Mouse (Mus musculus): ENCODE results near the gene Rpl22. TPM values are rescaled to one million over a fixed set of nuclear protein-coding genes. Genes with fewer than 3 reads are reported as not detected.

Rpl22 gene
- 2.6 and 82.5 TPM in 2 replicates for polyA plus RNA-seq (2012; ENCODE audit: insufficient read depth, low replicate concordance)

- H3K9me3 ChIP-seq, result no peaks in the 10 kb centered on the region
- peak within 1 kb of the TSS; percentile 97 for H3K4me3 ChIP-seq (replicated peaks)
- H3K36me3 ChIP-seq (replicated peaks; ENCODE audit: low read length), result peaks cover 32% of the 10 kb centered on the region
- peaks cover 7% of the 10 kb centered on the region for H3K27me3 ChIP-seq (replicated peaks)
- no peak for TF ChIP-seq GATA1 (IDR thresholded peaks at IDR 0.05; ENCODE audit: borderline replicate concordance, low read length)
- H3K4me1 ChIP-seq, result peaks cover 59% of the 10 kb centered on the region
Measured at GRCm38 (mm10) chr4:152325574-152326411, at the start of gene Rpl22. Gene Rpl22 (plus strand): TSS chr4:152325742.

DNA sequence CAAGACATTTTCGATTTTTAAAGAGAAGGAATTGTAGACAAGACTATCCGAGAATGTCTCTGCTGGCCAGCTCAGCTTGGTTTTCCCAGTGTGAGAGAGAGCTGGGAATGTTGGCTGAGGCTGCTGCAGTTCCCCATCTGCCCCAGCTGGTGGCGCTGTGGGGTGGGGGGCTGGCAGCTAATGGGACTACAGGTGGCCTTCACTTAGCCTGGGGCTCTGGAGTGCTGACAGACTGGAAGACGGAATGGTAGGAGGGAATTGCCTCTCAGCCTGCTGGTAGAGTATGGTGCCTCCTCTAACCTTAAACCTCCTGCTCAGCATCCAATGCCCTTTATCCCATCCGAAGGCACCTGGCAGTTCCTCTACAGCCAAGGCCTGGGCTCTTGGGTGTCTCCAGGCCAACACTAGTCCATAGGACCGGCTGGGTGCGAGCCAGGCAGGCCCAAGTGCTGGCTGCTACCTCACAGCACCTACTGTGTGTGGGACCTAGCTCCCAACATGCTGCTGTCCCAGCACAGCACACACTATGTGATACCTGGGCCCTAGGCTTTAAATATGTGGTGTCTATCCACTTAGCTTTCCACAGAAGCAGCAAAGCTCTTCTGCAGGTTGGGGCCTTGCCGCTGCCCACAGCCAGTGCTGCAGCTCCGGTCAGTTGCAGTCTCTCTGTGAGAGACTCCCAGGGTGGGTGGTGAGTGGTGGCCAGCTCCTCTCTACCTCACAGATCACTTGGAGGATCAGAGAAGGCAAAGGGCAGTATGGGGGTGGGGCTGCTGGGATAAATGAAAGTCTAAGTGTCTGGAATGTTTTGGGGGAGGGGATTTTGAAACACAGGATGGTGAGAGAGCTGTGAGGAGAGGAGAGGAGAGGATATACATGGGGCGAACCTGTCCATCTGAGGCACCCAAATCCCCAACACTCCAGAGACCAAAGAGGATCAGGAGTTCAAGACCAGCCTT lies 48.9 kb upstream of the Rpl22 start:
- H3K36me3 ChIP-seq (replicated peaks; ENCODE audit: low read length), result peaks cover 18% of the 10 kb centered on the region
- H3K27me3 ChIP-seq (replicated peaks), result peaks cover 88% of the 10 kb centered on the region
- peaks cover 38% of the 10 kb centered on the region for H3K4me1 ChIP-seq
- TF ChIP-seq GATA1 (IDR thresholded peaks at IDR 0.05; ENCODE audit: borderline replicate concordance, low read length), result no peak
- no peak for TF ChIP-seq FLI1 (IDR thresholded peaks at IDR 0.05; ENCODE audit: low read length)
- H3K9me3 ChIP-seq, result peaks cover 6% of the 10 kb centered on the region
- H3K4me3 ChIP-seq (replicated peaks), result no peak overlapping the region

DNA sequence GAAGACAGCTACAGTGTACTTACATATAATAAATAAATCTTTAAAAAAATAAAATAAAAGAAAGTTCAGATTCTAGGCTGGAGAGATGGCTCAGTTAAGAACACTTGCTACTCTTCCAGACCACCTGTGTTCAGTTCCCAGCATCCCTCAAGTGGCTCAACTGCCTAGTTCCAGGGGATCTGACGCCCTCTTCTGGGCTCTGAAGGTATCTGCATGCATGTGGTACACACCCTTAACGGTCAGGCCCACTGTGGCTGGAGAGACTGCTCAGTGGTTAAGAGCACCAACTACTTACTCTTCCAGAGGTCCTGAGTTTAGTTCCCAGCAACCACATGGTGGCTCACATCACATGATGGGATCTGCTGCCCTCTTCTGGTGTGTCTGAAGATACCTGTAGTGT lies 47.6 kb upstream of the Rpl22 start:
- Histone ChIP-seq H3K36me3 (replicated peaks; ENCODE audit: low read length) (peaks cover 5% of the 10 kb centered on the region), H3K4me3 (replicated peaks) (no peak overlapping the region), H3K4me1 (peaks cover 33% of the 10 kb centered on the region), H3K9me3 (peaks cover 6% of the 10 kb centered on the region), H3K27me3 (replicated peaks) (peaks cover 93% of the 10 kb centered on the region)
- no peak for TF ChIP-seq GATA1 (IDR thresholded peaks at IDR 0.05; ENCODE audit: borderline replicate concordance, low read length)
- no peak for TF ChIP-seq FLI1 (IDR thresholded peaks at IDR 0.05; ENCODE audit: low read length)

GRCm38 (mm10) chr4:152278986-152279385 lies 46.6 kb upstream of the Rpl22 start:
- no peaks in the 10 kb centered on the region for H3K36me3 ChIP-seq (replicated peaks; ENCODE audit: low read length)
- peaks cover 93% of the 10 kb centered on the region for H3K27me3 ChIP-seq (replicated peaks)
- TF ChIP-seq GATA1 (IDR thresholded peaks at IDR 0.05; ENCODE audit: borderline replicate concordance, low read length) (no peak), FLI1 (IDR thresholded peaks at IDR 0.05; ENCODE audit: low read length) (no peak)
- peaks cover 6% of the 10 kb centered on the region for H3K9me3 ChIP-seq
- H3K4me3 ChIP-seq (replicated peaks), result peak overlapping the region; percentile 64
- H3K4me1 ChIP-seq, result peaks cover 32% of the 10 kb centered on the region

DNA sequence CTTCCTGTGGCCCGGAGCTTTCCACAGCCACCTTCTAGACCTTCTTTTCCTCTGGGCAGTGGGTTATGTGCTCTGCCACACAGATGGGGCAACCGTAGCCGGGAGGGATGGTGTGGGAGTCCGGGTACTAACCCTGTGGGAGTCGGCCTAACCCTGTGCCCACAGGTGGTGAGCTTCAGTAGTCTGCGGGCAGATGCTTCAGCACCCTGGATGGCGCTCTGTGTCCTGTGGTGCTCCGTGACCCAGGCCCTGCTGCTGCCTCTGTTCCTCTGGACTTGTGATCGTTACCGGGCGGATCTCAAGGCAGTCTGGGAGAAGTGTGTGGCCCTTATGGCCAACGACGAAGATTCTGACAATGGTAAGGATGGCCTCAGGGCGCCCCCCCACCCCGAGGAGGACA lies 43.9 kb upstream of the Rpl22 start:
- Histone ChIP-seq H3K27me3 (replicated peaks) (peaks cover 92% of the 10 kb centered on the region), H3K4me1 (peaks cover 28% of the 10 kb centered on the region), H3K4me3 (replicated peaks) (no peak overlapping the region), H3K36me3 (replicated peaks; ENCODE audit: low read length) (no peaks in the 10 kb centered on the region), H3K9me3 (peaks cover 6% of the 10 kb centered on the region)
- TF ChIP-seq GATA1 (IDR thresholded peaks at IDR 0.05; ENCODE audit: borderline replicate concordance, low read length) (no peak), FLI1 (IDR thresholded peaks at IDR 0.05; ENCODE audit: low read length) (no peak)

GRCm38 (mm10) chr4:152282721-152283120 lies 42.8 kb upstream of the Rpl22 start:
- no peaks in the 10 kb centered on the region for H3K36me3 ChIP-seq (replicated peaks; ENCODE audit: low read length)
- H3K9me3 ChIP-seq, result peaks cover 3% of the 10 kb centered on the region
- peak overlapping the region; percentile 88 for H3K4me3 ChIP-seq (replicated peaks)
- H3K4me1 ChIP-seq, result peaks cover 39% of the 10 kb centered on the region
- TF ChIP-seq GATA1 (IDR thresholded peaks at IDR 0.05; ENCODE audit: borderline replicate concordance, low read length) (no peak), FLI1 (IDR thresholded peaks at IDR 0.05; ENCODE audit: low read length) (no peak)
- peaks cover 93% of the 10 kb centered on the region for H3K27me3 ChIP-seq (replicated peaks)

GRCm38 (mm10) chr4:152283186-152283950 lies 42.2 kb upstream of the Rpl22 start:
- H3K36me3 ChIP-seq (replicated peaks; ENCODE audit: low read length), result no peaks in the 10 kb centered on the region
- peak overlapping the region; percentile 88 for H3K4me3 ChIP-seq (replicated peaks)
- H3K9me3 ChIP-seq, result no peaks in the 10 kb centered on the region; the same call in 1 of the 2 replicates
- H3K27me3 ChIP-seq (replicated peaks), result peaks cover 97% of the 10 kb centered on the region
- H3K4me1 ChIP-seq, result peaks cover 39% of the 10 kb centered on the region
- no peak for TF ChIP-seq GATA1 (IDR thresholded peaks at IDR 0.05; ENCODE audit: borderline replicate concordance, low read length)
- no peak for TF ChIP-seq FLI1 (IDR thresholded peaks at IDR 0.05; ENCODE audit: low read length)

- TF ChIP-seq GATA1 (IDR thresholded peaks at IDR 0.05; ENCODE audit: borderline replicate concordance, low read length) (no peak), FLI1 (IDR thresholded peaks at IDR 0.05; ENCODE audit: low read length) (no peak)
- Histone ChIP-seq H3K27me3 (replicated peaks) (peaks cover 93% of the 10 kb centered on the region), H3K9me3 (no peaks in the 10 kb centered on the region; the same call in 1 of the 2 replicates), H3K36me3 (replicated peaks; ENCODE audit: low read length) (no peaks in the 10 kb centered on the region), H3K4me3 (replicated peaks) (no peak overlapping the region), H3K4me1 (peaks cover 39% of the 10 kb centered on the region)
Measured at GRCm38 (mm10) chr4:152285505-152285904, 40.0 kb upstream of the Rpl22 start.

GRCm38 (mm10) chr4:152286183-152286582 lies 39.4 kb upstream of the Rpl22 start:
- TF ChIP-seq GATA1 (IDR thresholded peaks at IDR 0.05; ENCODE audit: borderline replicate concordance, low read length) (no peak), FLI1 (IDR thresholded peaks at IDR 0.05; ENCODE audit: low read length) (no peak)
- Histone ChIP-seq H3K27me3 (replicated peaks) (peaks cover 93% of the 10 kb centered on the region), H3K4me1 (peaks cover 41% of the 10 kb centered on the region), H3K36me3 (replicated peaks; ENCODE audit: low read length) (no peaks in the 10 kb centered on the region), H3K9me3 (no peaks in the 10 kb centered on the region; the same call in 1 of the 2 replicates), H3K4me3 (replicated peaks) (no peak overlapping the region)
